Mouse (Mus musculus) C2C12 (cell line): ENCODE measurements around the gene Samd15. TPM values are rescaled to one million over a fixed set of nuclear protein-coding genes. Genes with fewer than 3 reads are reported as not detected.

Experiments
- H3K27me3 ChIP-seq: one replicate; pipeline ENCODE4 v1.6.1; 2011; ENCODE audit not compliant: control insufficient read depth, insufficient read depth, insufficient read length
- H3K36me3 ChIP-seq: one replicate; pipeline ENCODE4 v1.6.1; 2011; ENCODE audit not compliant: control insufficient read depth, insufficient read depth
- H3K4me3 ChIP-seq: one replicate; pipeline ENCODE4 v1.5.1; 2011; ENCODE audit warnings: mild to moderate bottlenecking, control low read depth; ENCODE audit not compliant: poor library complexity, insufficient read depth, severe bottlenecking
- H3K79me2 ChIP-seq: one replicate; pipeline ENCODE4 v1.6.1; 2011; ENCODE audit not compliant: control insufficient read depth, insufficient read depth
- H3K79me3 ChIP-seq: one replicate; pipeline ENCODE4 v1.6.1; 2011; ENCODE audit warnings: low read depth, control low read depth
- H3ac ChIP-seq: one replicate; pipeline ENCODE3; 2011; ENCODE audit warnings: low read depth; ENCODE audit not compliant: control insufficient read depth, insufficient read length
- CEBPB ChIP-seq: IDR thresholded peaks from one replicate; pipeline ENCODE4 v1.6.1; 2011; ENCODE audit warnings: low read depth, mild to moderate bottlenecking, control low read depth, moderate library complexity
- CTCF ChIP-seq: IDR thresholded peaks from one replicate; pipeline ENCODE4 v1.5.1; 2011; ENCODE audit not compliant: control insufficient read depth, insufficient read depth, insufficient read length
- FOSL1 ChIP-seq: IDR thresholded peaks from one replicate; pipeline ENCODE4 v1.8.0; 2011; ENCODE audit warnings: mild to moderate bottlenecking, low read length; ENCODE audit not compliant: poor library complexity, insufficient read depth, severe bottlenecking
- MAX ChIP-seq: IDR thresholded peaks from one replicate; pipeline ENCODE4 v1.6.1; 2011; ENCODE audit warnings: mild to moderate bottlenecking, control low read depth
- MYOD1 ChIP-seq: IDR thresholded peaks from one replicate; pipeline ENCODE4 v1.6.1; 2011; ENCODE audit warnings: low read depth; ENCODE audit not compliant: control insufficient read depth, insufficient read length
- MYOG ChIP-seq: IDR thresholded peaks from one replicate; pipeline ENCODE4 v1.6.1; 2011; ENCODE audit not compliant: control insufficient read depth, insufficient read length; ENCODE audit errors: extremely low read depth
- USF1 ChIP-seq: IDR thresholded peaks from one replicate; pipeline ENCODE4 v1.6.1; 2011; ENCODE audit warnings: low read depth, mild to moderate bottlenecking, control low read depth, moderate library complexity
- polyA plus RNA-seq: library from polyadenylated mRNA; unstranded; fragments of >200 nt; fragmentation: generic; extraction: Trizol; gene quantifications from one replicate; pipeline ENCODE4 v1.2.1, GENCODE M21; 2012; ENCODE audit warnings: missing spikeins

Samd15 gene
- polyA plus RNA-seq, 1 experiment = 0.26 TPM

GRCm38 (mm10) chr12:87219362-87219761 is 19.8 kb downstream of the Samd15 start:
- no peak overlapping the region for H3ac ChIP-seq
- no peak overlapping the region for H3K4me3 ChIP-seq
- H3K27me3 ChIP-seq = no peaks in the 10 kb centered on the region
- no peaks in the 10 kb centered on the region for H3K79me3 ChIP-seq
- no peaks in the 10 kb centered on the region for H3K36me3 ChIP-seq
- no peak for TF ChIP-seq CTCF
- no peak for TF ChIP-seq MAX
- no peak for TF ChIP-seq MYOG
- no peak for TF ChIP-seq FOSL1
- TF ChIP-seq CEBPB = no peak
- no peak for TF ChIP-seq USF1
- no peak for TF ChIP-seq MYOD1
- H3K79me2 ChIP-seq = no peaks in the 10 kb centered on the region

DNA sequence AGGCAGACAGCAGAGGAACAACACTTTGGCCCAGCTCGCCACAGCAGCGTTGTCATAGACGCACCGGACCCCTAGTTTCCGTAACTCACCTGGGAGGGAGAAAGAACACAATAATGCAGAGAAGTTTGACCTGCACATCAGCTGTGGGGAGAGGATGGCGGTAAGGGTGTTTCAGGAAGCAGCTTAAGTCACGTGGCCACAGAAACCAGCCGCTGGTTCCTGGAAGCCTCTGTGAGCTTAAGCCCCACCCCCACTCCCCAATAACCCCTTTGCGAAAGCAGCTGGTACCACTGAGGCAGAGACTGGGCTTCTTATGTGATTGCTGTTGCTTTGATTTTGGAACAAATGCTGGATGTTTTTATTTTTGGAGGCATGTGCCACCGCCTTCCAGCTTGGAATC is 25.4 kb downstream of the Samd15 start:
- H3ac ChIP-seq = no peak overlapping the region
- no peaks in the 10 kb centered on the region for H3K79me2 ChIP-seq
- H3K27me3 ChIP-seq = no peaks in the 10 kb centered on the region
- H3K36me3 ChIP-seq = no peaks in the 10 kb centered on the region
- H3K4me3 ChIP-seq = no peak overlapping the region
- TF ChIP-seq CTCF (no peak), FOSL1 (no peak), MYOD1 (no peak), MYOG (no peak), CEBPB (no peak), USF1 (no peak), MAX (no peak)
- no peaks in the 10 kb centered on the region for H3K79me3 ChIP-seq

- no peaks in the 10 kb centered on the region for H3K79me2 ChIP-seq
These were observed 27.3 kb downstream of the Samd15 start for GRCm38 (mm10) chr12:87226801-87227200.

DNA sequence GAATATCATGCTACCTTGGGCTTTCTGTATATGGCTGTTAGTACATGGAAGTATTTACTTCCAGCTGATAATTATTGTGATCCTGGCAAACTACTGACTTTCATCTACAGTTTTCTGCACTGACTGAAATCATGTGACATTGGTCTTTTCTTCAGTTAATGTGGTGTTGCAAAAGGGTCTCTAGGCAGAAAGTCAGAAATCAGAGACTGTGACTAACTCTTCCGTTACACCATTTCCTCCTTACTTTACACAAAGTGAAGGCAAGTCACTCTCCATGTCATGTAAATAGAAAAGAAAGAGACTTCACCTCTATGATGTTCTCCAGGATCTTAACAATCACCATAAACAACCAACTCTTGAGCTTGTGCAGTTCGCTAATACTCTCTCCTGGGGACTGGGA is 30.1 kb downstream of the Samd15 start:
- Histone ChIP-seq H3K79me3 (no peaks in the 10 kb centered on the region), H3K36me3 (no peaks in the 10 kb centered on the region), H3K27me3 (no peaks in the 10 kb centered on the region), H3K4me3 (no peak overlapping the region), H3ac (no peak overlapping the region), H3K79me2 (no peaks in the 10 kb centered on the region)
- no peak for TF ChIP-seq FOSL1
- no peak for TF ChIP-seq MYOG
- no peak for TF ChIP-seq CEBPB
- no peak for TF ChIP-seq MYOD1
- no peak for TF ChIP-seq USF1
- no peak for TF ChIP-seq CTCF
- TF ChIP-seq MAX = no peak

More at GRCm38 (mm10) chr12:87226801-87227200, 27.3 kb downstream of the Samd15 start:
- Histone ChIP-seq H3K79me3 (no peaks in the 10 kb centered on the region), H3K4me3 (no peak overlapping the region), H3ac (no peak overlapping the region), H3K36me3 (no peaks in the 10 kb centered on the region), H3K27me3 (no peaks in the 10 kb centered on the region)
- TF ChIP-seq MYOG (no peak), CEBPB (no peak), MYOD1 (no peak), FOSL1 (no peak)

DNA sequence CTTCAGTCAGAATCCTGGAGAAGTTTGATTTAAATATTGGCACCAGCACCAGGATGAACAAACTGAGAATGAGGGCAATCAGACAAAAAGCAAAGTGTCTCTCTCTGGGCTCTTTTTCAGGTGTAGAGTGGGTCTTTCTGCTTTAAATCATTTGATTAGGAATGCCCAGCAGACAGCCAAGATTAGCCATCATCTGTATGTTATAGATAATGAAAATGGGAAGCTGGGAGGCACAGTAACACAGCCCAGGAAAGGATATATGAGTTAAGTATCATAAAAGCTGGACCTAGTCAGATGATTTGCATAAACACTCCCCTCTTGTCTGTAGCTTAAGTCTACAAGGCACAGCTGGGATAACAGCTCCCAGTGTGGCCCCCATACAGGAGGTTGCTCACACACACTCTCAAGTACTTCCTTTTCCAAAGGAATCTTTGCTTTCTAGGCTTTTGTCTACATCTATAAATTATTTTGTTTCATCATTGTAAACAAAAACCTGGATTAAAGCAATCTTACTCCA is 30.9 kb downstream of the Samd15 start:
- Histone ChIP-seq H3K79me2 (no peaks in the 10 kb centered on the region), H3K4me3 (no peak overlapping the region), H3K36me3 (no peaks in the 10 kb centered on the region), H3ac (no peak overlapping the region), H3K27me3 (no peaks in the 10 kb centered on the region), H3K79me3 (no peaks in the 10 kb centered on the region)
- TF ChIP-seq MAX (no peak), CEBPB (no peak), USF1 (no peak), FOSL1 (no peak), MYOD1 (no peak), MYOG (no peak), CTCF (no peak)

DNA sequence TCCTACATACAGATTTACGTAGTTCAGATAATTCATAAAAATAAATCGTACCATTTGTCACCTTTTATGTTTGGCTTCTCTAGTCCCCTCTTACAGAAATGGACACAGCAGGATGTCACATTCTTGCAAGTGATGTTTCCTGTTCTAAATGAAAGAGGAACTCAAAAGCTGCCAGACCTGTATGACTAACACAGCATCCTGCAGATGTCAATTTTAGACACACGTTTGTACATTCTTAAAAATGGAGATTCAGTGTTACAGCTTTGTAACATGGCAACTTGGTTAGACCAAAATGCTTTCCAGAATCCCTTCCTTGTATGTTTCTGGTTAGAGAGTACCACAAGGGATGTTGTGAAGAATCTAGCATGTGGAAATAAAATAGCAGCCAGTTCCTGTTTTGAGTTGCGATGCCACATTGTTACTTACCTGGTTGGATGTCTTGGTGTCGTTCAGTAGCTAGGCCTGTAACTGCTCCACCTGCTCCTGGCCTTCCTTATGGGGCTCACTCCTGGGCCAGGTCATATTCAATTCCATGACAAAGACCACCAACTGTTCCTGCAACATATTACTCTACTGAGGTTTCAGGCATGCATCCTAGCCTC is 37.5 kb downstream of the Samd15 start:
- Histone ChIP-seq H3K27me3 (no peaks in the 10 kb centered on the region), H3K36me3 (peaks cover 46% of the 10 kb centered on the region), H3ac (no peak overlapping the region), H3K79me3 (no peaks in the 10 kb centered on the region), H3K79me2 (no peaks in the 10 kb centered on the region), H3K4me3 (no peak overlapping the region)
- TF ChIP-seq MYOG = no peak
- no peak for TF ChIP-seq MAX
- no peak for TF ChIP-seq MYOD1
- no peak for TF ChIP-seq FOSL1
- TF ChIP-seq CTCF = no peak
- TF ChIP-seq USF1 = no peak
- no peak for TF ChIP-seq CEBPB
